Mouse (Mus musculus) frontal cortex, adult 2 months (tissue): Measurements from ENCODE around the gene Nipal3. TPM values are rescaled to one million over a fixed set of nuclear protein-coding genes. Genes with fewer than 3 reads are reported as not detected.

ENCODE experiments used
- DNase-seq, 2 experiments: peaks; one replicate each; pipeline ENCODE4 v3.0.0; 2022; ENCODE audit warnings: low spot score in 1 of 2; ENCODE audit errors: extremely low spot score in 1 of 2
- polyA plus RNA-seq: library from polyadenylated mRNA; depleted of rRNA; stranded (reverse); fragments of >200 nt; gene quantifications from 2 replicates; pipeline ENCODE4 v1.2.3, GENCODE M21; 2012; rRNA removed

Gene Nipal3
- polyA plus RNA-seq = 45.5 and 49.2 TPM in 2 replicates

DNA sequence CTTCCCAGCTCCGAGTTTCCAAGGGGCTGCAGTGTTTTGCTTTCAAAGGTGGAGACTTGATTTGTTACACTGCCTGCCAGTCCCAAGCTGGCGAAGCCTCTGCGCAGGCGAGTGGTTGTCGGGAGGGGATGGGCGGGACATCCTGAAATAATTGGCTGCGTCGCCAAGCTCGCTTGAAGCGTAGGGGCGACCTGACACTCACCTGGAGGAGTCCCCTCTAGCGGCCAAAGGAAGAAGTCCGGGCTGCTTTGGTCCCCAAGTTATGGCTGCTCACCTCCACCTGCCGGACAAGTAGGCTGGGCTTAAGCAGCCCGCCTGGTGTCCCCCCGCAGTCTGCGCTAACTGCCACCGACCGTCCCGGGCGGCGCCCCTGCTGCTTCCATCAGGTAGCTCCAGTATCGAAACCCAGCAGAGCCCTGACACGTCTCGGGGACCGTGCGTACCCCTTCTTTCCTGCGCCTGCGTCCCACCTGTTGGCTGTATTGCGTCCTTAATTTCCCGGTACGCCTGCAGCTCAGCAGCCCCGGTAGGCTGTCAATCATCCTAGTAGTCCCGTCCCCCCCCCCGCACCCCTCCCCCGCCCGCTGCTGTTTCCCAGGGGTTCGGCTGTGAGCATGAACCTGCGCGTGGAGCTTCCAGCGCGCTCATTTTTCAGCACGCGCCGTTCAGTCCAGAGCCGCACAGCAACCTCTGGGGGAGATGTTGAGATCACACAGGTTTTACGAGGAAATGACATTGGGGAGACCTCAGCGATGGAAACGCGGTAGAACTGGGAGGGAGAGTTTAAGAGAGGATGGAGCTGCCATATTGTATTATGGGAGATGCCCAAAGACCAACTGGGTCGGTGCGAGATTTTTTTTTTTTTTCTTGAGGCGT, at the start of gene Nipal3, which contains the start of gene Stpg1:
Nipal3 (minus strand) TSS at position 518 of the 876 bp plus-strand sequence.
Stpg1 (plus strand) TSS at position 270 of the 876 bp plus-strand sequence.
- DNase-seq = peak; percentile 88 to 89

DNA sequence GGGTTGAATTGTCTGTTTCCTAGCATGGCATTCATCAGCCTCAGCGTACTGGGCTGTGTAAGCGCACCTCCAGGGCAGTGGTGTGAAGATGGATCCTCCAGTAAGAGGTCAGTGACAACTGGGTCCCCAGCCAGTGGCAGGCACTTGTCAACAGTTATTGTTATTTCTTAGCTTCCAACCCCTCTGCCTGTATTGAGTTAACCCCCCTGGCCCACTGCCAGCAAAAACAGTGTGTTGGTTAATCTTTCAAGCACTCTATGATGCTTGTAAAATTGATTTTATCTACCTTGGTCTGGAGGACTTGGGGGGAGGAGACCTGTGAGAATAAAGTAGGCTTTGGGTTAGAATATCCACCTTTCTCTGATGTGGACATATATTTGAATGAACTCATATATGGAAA, 49.4 kb upstream of the Nipal3 start:
- DNase-seq = no peak

DNA sequence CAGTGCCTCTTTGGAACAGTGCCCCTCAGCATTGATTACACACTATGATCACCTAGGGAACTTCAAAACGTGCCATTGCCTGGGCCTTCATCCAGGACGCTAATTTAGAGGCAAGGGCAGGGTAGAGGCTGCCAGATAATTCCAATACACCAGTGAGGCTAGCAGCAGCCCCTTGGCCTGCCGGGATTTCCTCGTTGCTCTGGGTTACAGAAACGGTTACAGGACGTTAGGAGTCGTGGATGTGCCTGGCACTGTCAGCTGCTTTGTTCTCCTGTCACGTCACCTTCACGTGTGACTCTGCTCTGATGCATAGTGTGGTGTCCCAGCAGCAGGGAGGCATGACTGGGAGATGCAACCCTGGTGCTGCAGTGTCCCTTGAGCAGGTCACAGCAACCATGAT, 45.2 kb upstream of the Nipal3 start:
- DNase-seq = no peak

DNA sequence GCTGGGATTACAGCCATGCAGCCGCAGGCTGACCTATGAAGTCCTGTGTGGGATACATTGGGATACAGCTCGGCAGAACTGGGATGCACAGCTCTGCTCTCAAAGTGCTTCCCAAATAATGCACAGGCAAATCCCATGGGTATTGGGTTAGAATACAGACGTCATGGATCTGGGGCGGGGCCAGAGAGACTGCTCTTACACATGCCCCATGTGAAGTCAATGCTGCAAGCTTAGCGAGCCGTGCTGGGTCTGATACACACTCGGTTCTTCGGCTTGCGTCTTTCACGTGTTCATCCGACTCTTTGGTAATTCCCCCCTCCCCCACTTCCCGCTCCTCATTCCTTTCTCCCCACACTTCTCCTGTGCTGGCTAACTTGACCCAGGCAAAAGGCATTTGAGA, 44.2 kb upstream of the Nipal3 start:
- DNase-seq = no peak

DNA sequence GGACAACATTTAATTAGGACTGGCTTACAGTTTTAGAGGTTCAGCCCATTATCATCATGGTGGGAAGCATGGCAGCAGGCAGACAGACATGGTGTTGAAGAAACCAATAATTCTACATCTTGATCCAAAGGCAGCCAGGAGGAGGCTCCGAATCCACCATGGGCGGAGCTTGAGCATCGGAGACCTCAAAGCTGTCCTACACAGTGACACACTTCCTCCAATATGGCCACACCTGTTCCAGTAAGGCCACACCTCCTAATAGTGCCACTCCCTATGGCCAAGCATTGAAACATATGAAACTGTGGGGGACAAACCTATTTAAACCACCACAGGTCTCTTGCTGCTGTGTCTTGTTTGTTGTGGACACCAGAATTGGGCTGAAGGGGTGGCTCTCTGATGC, 40.2 kb upstream of the Nipal3 start:
- DNase-seq = no peak

DNA sequence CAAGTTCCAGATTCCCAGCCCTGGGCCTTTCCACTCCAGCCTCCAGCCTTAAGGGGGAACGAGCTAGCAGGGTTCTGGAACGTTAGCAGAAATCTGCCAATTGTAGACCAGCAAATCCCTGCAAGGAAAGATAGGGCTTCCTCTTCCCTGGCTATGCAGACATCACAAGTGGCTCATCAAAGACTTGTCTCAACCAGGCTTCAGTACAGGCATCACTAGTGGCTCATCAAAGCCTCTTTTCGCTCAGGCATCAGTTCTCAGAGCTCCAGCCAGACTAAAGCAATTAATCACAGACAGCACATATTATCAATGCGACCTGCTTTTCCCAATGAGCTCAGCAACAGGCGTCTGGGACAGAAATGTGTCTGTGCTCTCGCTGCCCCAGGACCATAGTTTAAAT, 38.2 kb upstream of the Nipal3 start:
- no peak for DNase-seq

DNA sequence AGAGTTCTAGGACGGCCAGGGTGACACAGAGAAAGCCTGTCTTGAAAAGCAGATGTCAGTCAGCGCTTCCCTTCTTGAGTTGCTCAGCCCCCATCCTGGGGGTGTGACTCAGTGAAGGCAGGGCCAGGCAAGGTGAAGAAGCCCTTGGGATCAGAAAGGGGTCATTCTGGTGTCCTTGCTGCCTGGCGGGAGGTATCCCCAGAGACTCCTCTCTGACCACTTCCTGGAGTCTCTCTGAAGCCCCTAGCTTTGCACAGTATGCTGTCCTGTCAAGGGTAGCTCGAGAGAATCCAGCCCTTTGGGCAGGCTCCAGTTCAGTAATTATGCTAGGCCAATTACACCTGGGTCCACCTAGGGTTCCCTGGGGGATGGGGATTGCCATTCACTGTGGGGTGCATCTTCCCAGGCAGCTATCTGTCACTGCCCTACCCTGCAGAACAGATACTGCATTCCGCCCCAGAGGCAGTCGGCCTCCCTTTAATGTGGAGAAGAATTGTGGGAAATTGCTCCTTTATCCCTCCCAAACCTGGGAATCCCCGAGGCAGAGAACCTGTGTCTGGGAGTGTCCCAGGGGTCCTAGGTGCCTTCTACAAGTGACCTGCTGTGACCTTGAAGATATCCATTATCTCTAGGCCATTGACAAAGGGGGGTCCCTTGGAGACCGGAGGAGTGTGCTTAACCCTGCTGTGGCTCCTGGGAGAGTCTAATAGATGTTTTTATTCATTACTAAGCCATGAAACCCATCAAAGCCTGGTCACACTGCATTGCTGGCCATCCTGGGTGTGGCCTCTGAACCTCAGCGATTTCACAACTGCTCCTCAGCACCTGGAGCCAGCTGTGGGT, 37.2 kb upstream of the Nipal3 start:
- no peak for DNase-seq

DNA sequence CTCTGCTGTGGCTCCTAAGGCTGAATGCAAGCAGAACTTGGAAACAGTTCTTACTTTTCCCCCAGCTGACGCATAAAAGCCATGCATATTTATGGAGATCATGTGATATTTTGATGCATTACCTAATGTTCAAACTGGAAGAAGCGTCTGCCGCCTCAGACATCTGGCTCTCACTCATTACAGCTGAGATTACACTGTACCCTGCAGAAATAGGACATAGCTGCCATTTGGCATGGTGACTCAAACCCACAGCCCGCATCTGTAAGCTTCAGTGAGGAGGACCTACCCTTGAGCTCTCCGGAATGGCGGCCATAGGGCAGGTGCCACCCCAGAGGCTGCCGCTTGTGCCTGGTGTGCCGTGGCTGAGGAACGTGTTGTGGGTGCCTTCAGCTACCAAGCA, 36.4 kb upstream of the Nipal3 start:
- peak; percentile 65 to 72 for DNase-seq

DNA sequence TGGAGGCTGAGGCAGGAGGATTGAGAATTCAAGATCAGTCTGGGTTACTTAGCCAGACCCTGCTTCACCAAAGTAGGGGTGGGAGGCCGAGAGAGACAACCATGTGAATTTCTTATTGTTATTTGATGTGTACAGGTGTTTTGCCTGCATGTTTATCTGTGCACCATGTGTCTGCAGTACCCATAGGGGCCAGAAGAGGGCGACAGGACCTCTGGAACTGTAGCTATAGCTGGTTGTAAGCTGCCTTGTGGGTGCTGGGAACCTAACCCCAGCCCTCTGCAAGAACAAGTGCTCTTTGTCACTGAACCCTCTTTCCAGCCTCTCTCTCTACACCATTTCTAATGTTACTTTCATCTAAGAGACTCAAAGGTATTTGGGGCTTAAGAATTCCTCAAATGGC, 35.4 kb upstream of the Nipal3 start:
- DNase-seq = no peak

DNA sequence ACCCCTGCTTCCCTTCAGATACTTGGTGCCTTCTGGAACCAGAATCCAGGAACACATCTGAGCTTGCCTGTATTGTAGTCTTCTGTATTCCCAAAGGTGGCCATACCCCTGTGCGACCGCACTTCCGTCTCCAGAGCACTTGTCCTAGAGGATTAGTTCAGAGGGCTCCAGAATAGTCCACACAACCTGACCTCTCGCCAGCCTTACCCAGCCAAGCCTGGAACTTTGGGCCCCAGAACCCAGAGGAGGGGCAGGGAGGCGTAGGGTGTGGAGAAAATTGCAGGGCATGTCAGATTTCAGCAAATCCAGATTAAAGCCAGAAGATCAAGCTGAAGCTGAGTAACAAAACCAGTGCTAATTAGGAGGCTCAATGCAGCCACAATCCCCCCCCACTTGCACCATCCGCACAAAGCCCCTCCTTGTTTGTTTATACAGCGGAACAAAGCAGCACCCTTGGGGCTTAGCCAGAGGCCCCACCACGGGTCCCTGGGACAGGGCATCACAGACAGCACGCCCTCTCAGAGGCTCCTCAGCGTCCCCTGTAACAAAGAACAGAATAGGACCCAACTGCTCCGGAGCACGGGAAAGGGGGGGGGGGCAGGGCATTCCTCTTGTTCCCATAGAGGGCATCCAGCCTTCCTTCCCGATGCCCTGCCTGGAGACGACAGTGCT, 31.3 kb upstream of the Nipal3 start:
- no peak for DNase-seq

DNA sequence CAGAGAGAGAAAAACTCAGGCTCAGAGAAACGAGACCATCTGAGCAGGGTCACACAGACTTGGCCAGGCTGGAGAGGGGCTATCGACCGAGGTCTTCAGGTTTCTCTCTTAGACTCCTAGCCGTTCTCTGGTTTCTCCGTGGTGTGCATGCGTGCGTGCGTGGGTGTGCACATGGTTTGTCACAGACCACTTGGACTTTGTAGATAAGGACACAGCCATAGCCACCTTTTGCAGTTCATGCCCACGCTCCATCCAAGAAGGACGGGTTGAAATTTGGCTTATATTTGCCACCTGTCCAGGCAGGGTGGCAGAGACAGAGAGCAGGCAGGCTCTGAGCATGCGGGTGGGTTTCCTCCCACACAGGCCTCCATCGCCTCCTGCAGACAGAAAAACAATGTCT, 30.2 kb upstream of the Nipal3 start:
- DNase-seq = no peak

DNA sequence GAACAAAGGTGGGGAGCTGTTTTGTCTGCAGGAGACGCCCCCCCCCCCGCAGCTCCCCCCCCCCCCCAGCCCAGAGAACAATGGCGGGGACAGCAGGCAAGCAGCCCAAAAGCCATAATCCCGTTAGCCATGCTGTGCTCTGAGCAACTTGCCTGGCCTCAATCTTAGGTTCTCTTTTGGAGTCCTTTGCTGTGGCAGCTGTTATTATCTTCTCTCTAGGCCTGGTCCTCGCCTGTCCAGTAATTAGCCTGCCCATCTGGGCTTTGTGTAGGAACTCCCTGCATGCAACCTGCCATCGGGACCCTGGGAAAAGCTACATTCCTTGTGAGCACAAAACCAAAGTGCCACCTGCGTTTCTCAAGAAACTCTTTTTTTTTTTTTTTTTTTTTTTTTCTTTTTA, 29.1 kb upstream of the Nipal3 start:
- no peak for DNase-seq

DNA sequence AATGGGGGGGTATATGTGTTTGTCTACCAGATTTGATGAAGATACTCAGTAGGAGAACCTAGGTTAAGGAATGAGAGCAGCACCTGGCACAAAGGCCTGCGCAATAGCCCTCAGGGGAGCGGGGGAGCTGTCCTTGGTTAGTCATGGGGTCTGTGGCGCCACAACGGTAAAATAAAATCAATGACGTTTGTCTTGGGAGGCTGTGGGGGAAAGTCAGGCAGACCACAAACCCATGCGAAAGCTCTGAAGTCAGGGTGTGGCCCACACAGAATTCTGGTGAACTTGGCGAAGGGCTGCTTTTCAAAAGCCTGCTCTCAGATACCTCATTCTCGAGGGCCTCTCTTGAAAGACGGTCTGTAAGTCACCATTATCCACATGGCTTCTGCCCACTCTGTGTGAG, 25.6 kb upstream of the Nipal3 start:
- DNase-seq = no peak

DNA sequence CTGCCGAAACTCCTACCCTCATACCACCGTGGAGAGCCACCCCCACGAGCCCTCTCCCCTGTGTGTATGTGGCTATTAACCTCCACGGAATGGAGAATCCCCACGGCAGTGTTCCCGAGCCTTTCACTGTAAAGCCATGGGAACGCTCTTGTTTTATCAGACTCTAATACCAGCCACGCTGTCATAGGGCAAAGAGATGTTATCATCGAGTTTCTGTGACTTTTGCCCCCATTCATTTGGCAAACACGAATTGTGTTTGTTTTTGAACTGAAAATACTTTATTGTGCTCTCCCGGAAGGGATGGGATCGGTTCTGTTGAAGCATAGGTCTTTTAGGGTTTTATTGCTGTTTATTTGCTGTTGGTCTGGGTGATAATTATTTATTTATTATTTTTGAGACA, 23.3 kb upstream of the Nipal3 start:
- DNase-seq = no peak

DNA sequence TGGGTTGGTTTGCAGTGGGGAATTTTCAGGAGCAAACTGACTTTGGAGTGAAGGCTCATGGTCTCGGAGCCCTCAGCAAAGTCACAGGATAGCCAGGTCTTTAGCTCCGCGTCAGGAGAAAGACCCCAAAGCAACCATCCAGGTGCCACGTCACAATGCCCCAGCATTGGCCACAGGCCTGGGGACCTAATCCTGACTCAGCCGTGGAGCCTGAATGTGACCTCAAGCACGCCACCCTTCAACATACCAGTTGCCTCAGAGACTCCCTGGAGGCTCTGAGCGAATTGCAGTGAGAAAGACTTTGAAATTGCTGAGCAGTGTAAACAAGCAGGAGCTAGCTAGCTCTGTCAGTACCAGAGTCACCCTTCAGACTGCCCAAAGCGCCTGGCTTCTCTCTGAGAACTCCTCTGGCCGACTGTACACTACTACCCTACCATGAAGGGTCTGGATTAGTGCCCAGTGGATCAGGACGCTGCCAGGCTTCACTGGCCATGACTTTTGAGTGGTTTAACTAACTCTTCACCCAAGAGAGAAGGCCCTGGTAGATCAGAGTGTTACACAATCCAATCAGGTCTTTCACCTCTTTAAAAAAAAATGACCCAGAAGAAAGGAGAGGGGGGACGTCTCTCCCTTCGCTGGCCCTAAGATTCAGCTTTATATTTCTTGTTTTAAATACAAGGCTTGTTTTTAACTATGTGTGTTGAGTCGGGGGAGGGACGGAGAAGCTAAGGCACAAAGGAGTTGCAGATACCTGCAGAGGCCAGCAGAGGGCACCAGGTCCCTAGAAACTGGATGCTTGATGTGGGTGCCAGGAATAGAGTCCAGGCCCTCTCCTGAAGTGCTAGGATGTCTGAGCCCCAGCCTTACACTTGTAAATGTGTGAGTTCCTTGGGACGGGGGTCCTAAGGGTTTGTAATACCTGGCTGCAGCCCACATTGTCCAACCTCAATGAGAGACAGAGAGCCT, 21.8 kb upstream of the Nipal3 start:
- DNase-seq = peak in 1 of 2 experiments; percentile 41

DNA sequence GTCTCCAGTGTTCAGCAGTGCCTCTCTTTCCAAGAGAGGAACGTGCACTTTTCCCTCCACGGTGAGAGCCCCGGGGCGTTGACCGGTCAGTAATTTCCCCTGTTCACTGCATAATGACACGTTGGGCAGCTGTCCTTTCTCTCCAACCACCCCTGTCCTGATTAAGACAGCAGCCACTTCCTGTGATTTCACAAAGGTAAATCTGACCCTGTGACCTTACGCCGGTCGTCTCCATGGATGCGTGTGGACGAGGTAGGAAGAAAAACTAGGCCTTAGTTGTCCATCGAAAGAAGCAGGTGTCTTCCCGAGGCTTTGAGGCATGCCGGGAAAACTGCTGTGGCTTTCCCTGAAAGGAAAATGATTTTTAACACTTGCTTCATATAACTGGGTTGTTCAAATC, 20.1 kb upstream of the Nipal3 start:
- DNase-seq = no peak

DNA sequence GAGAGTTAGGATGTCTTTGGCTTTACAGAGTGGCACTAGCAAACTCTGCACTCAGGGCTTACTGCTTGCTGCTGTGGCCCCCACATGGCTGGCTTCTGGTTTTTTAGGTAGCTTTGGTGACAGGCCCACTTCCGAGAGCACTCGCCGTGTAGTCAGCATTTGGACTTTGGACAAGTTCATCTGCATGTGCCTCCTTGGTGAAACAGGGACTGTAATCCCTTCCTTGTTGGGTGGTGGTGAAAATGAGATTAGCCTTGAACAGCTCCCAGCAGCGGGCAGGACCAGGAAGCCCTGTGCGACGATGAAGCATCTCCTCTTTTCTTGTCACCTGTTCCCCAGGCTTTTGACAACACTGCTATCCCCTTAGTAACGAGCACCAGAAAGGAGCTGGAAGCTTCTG, 19.0 kb upstream of the Nipal3 start:
- DNase-seq = no peak

DNA sequence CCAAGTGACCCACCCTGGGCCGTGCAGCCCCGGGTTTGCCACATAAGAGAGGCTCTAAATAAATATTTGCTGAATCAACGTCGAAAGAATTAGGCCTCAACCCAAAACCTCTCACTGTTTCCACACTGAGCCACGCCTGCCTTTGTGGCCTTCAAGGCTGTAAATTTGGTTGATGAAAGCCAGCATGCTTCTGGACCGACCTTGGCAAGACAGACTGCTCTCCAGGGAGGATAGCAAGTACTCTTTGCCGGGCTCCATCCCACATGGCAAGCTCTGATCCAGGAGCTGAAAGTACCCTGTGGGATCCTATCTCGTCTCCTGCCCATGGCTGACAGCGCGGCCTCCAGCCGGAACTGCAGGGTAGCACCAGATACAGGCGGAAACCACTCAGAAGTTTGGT, 14.7 kb upstream of the Nipal3 start:
- no peak for DNase-seq

DNA sequence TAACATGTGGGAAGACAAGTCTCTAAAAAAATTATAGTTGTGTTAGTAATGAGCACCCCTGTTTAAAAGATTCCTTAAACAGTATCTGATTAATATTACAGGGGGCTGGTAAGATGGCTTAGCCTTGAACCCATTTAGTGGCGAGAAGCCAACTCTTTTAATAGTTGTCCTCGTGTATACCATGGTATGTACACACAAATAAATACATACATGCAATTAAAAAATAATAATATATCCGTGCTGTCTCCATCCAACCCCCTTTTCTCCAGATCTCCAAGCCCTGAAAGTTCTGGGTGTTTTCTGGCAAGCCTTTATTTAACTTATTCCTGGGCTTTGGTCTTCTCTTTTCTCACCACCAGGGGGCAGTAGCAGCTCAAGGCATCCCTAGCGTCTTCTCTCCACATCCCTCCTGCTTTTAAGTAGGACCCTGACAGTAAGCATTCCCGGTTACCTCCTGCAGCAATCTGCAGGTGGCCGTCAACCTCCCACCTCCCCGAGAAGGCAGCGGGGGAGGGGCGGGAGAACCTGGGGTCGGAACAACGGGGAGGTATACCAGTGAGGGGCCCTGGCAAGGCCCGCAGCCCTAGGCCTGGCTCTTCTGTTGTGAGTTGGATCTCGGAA, 13.7 kb upstream of the Nipal3 start:
- DNase-seq = peak; percentile 47 to 94
